Comparison of ENCODE assay signal across 30 mouse cellular contexts in the genomic region with DNA sequence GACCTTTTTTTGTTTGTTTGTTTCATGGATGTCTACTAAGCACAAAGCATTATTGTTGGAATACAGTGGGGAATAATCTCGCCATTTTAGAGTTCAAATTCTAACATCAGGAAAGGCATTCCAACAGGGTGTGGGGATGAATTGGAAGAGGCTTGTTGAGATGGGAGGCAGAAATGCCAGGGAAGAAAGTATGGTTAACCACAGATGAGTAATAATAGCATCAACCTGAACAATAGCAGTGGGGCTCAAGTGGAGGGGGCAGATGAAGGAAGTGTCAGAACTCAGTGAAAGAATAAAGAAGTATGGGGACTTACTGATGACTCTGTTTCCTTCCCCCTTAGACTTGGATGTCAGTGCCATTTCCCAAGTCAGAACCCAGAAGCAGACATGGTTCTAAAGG.
"Had no signal": no experiment of that assay in that cellular context is flagged by ENCODE, and none has a peak within 500 bp of the region (broad histone marks: within the 10 kb centered on the region; RNA-seq: fewer than 3 reads in every experiment).

No protein-coding gene starts in this region.

- H3K4me1 ChIP-seq: limb, embryonic 13.5 days; limb, embryonic 15.5 days; liver, embryonic 12.5 days; liver, embryonic 13.5 days; liver, embryonic 15.5 days; lung, embryonic 15.5 days; megakaryocyte, embryonic 14.5 days; midbrain, embryonic 12.5 days; midbrain, embryonic 13.5 days; midbrain, embryonic 15.5 days had no signal

- H3K9me3 ChIP-seq: limb, embryonic 10.5 days; limb, embryonic 12.5 days; limb, embryonic 13.5 days; limb, embryonic 15.5 days; liver, embryonic 12.5 days; liver, embryonic 13.5 days; liver, embryonic 15.5 days; lung, embryonic 15.5 days; megakaryocyte, embryonic 14.5 days; midbrain, embryonic 10.5 days; midbrain, embryonic 12.5 days; midbrain, embryonic 13.5 days; midbrain, embryonic 15.5 days had no signal

- DNase-seq: left cerebral cortex, postnatal 4 days; liver; liver, embryonic 13.5 days; lung, adult 18-20 months; lung, adult 2 months; lung, embryonic 14.5 days; lung, postnatal 10 days; lung, postnatal 14 days; lung, postnatal 36 days; lung, postnatal 4 days; midbrain, embryonic 14.5 days had no signal

- H3K27me3 ChIP-seq: limb, embryonic 12.5 days; limb, embryonic 15.5 days; liver, embryonic 12.5 days; liver, embryonic 13.5 days; liver, embryonic 15.5 days; lung, embryonic 15.5 days; megakaryocyte, embryonic 14.5 days; midbrain, embryonic 12.5 days; midbrain, embryonic 13.5 days; midbrain, embryonic 15.5 days had no signal

- H3K4me3 ChIP-seq: limb, embryonic 10.5 days; limb, embryonic 12.5 days; limb, embryonic 13.5 days; limb, embryonic 15.5 days; liver, embryonic 12.5 days; liver, embryonic 13.5 days; liver, embryonic 15.5 days; lung, embryonic 15.5 days; megakaryocyte, embryonic 14.5 days; midbrain, embryonic 10.5 days; midbrain, embryonic 12.5 days; midbrain, embryonic 13.5 days; midbrain, embryonic 15.5 days; myocyte had no signal

- H3K4me2 ChIP-seq: limb, embryonic 12.5 days; limb, embryonic 13.5 days; limb, embryonic 15.5 days; liver, embryonic 11.5 days; liver, embryonic 12.5 days; liver, embryonic 13.5 days; liver, embryonic 15.5 days; lung, embryonic 14.5 days; lung, embryonic 15.5 days; midbrain, embryonic 11.5 days; midbrain, embryonic 12.5 days; midbrain, embryonic 13.5 days; midbrain, embryonic 15.5 days had no signal

- H3K27ac ChIP-seq: limb, embryonic 10.5 days; limb, embryonic 12.5 days; limb, embryonic 13.5 days; limb, embryonic 15.5 days; liver, embryonic 12.5 days; liver, embryonic 13.5 days; liver, embryonic 14.5 days; liver, embryonic 15.5 days; lung, embryonic 15.5 days; macrophage; midbrain, embryonic 10.5 days; midbrain, embryonic 12.5 days; midbrain, embryonic 13.5 days; midbrain, embryonic 15.5 days had no signal

- ATAC-seq: liver, embryonic 12.5 days; lung, postnatal 0 days; midbrain, embryonic 13.5 days; midbrain, embryonic 15.5 days; midbrain, embryonic 16.5 days had no signal

- H3K36me3 ChIP-seq: limb, embryonic 10.5 days; limb, embryonic 12.5 days; limb, embryonic 13.5 days; limb, embryonic 15.5 days; liver, embryonic 12.5 days; liver, embryonic 13.5 days; liver, embryonic 15.5 days; lung, embryonic 15.5 days; midbrain, embryonic 10.5 days; midbrain, embryonic 12.5 days; midbrain, embryonic 13.5 days; midbrain, embryonic 15.5 days had no signal

- H3K9ac ChIP-seq: limb, embryonic 12.5 days; limb, embryonic 13.5 days; limb, embryonic 15.5 days; liver, embryonic 12.5 days; liver, embryonic 13.5 days; liver, embryonic 14.5 days; liver, embryonic 15.5 days; lung, embryonic 14.5 days; lung, embryonic 15.5 days; midbrain, embryonic 12.5 days; midbrain, embryonic 13.5 days; midbrain, embryonic 15.5 days had no signal
